Mouse (Mus musculus): Measurements from ENCODE around the gene Cntnap1. TPM values are rescaled to one million over a fixed set of nuclear protein-coding genes. Genes with fewer than 3 reads are reported as not detected.

Cntnap1 gene
- polyA plus RNA-seq, 1 experiment from 2014 or later = 1.7 TPM

GRCm38 (mm10) chr11:101181961-101182360, 11.6 kb downstream of the Cntnap1 start:
- WGBS = 93% methylated on average over 11 of the region's 11 CpGs
- Histone ChIP-seq H3K4me3 (no peak overlapping the region), H3K9me3 (no peaks in the 10 kb centered on the region), H3K27me3 (replicated peaks) (peaks cover 25% of the 10 kb centered on the region), H3K4me2 (replicated peaks) (no peak overlapping the region), H3K9ac (no peak overlapping the region), H3K27ac (no peak overlapping the region), H3K4me1 (peaks cover 8% of the 10 kb centered on the region; the same call in 1 of the 2 replicates), H3K36me3 (no peaks in the 10 kb centered on the region)
- ATAC-seq (ENCODE audit: low FRiP score, low read depth) = no peak

GRCm38 (mm10) chr11:101182771-101183517, 12.6 kb downstream of the Cntnap1 start:
- Histone ChIP-seq H3K9me3 (no peaks in the 10 kb centered on the region), H3K36me3 (no peaks in the 10 kb centered on the region), H3K27me3 (replicated peaks) (peaks cover 15% of the 10 kb centered on the region), H3K4me1 (peaks cover 6% of the 10 kb centered on the region; the same call in 1 of the 2 replicates), H3K27ac (no peak overlapping the region), H3K9ac (no peak overlapping the region), H3K4me3 (no peak overlapping the region), H3K4me2 (replicated peaks) (no peak overlapping the region)
- no peak for ATAC-seq (ENCODE audit: low FRiP score, low read depth)
- 81% methylated on average over 14 of the region's 14 CpGs for WGBS

- Histone ChIP-seq H3K4me2 (replicated peaks) (no peak overlapping the region), H3K27ac (no peak overlapping the region), H3K9ac (no peak overlapping the region), H3K4me3 (no peak overlapping the region), H3K4me1 (peaks cover 10% of the 10 kb centered on the region), H3K9me3 (no peaks in the 10 kb centered on the region), H3K36me3 (no peaks in the 10 kb centered on the region), H3K27me3 (replicated peaks) (peaks cover 2% of the 10 kb centered on the region; the same call in 1 of the 2 replicates)
- ATAC-seq (ENCODE audit: low FRiP score, low read depth) = no peak
- WGBS = 91% methylated on average over 12 of the region's 12 CpGs
Observed at GRCm38 (mm10) chr11:101184984-101185383, 14.7 kb downstream of the Cntnap1 start.

- WGBS = 96% methylated on average over 4 of the region's 4 CpGs
- Histone ChIP-seq H3K4me2 (replicated peaks) (no peak overlapping the region), H3K9me3 (no peaks in the 10 kb centered on the region), H3K4me1 (peaks cover 14% of the 10 kb centered on the region), H3K27ac (no peak overlapping the region), H3K9ac (no peak overlapping the region), H3K27me3 (replicated peaks) (peaks cover 2% of the 10 kb centered on the region; the same call in 1 of the 2 replicates), H3K4me3 (no peak overlapping the region), H3K36me3 (no peaks in the 10 kb centered on the region)
- ATAC-seq (ENCODE audit: low FRiP score, low read depth) = no peak
Observed at GRCm38 (mm10) chr11:101185441-101185840, 15.1 kb downstream of the Cntnap1 start.

- no peak overlapping the region for H3K4me3 ChIP-seq
- H3K9me3 ChIP-seq = no peaks in the 10 kb centered on the region
- no peaks in the 10 kb centered on the region for H3K36me3 ChIP-seq
- H3K27me3 ChIP-seq (replicated peaks) = no peaks in the 10 kb centered on the region; the same call in 1 of the 2 replicates
- ATAC-seq (ENCODE audit: low FRiP score, low read depth) = no peak
- no peak overlapping the region for H3K9ac ChIP-seq
- peaks cover 26% of the 10 kb centered on the region for H3K4me1 ChIP-seq
- 89% methylated on average over 27 of the region's 27 CpGs for WGBS
- no peak overlapping the region for H3K27ac ChIP-seq
- no peak overlapping the region for H3K4me2 ChIP-seq (replicated peaks)
Observed at GRCm38 (mm10) chr11:101186526-101187247, 16.4 kb downstream of the Cntnap1 start.

GRCm38 (mm10) chr11:101187541-101187940, 17.2 kb downstream of the Cntnap1 start:
- H3K27ac ChIP-seq = no peak overlapping the region
- H3K4me2 ChIP-seq (replicated peaks) = no peak overlapping the region
- peaks cover 26% of the 10 kb centered on the region for H3K4me1 ChIP-seq
- H3K4me3 ChIP-seq = no peak overlapping the region
- no peaks in the 10 kb centered on the region for H3K36me3 ChIP-seq
- 92% methylated on average over 5 of the region's 5 CpGs for WGBS
- no peaks in the 10 kb centered on the region for H3K9me3 ChIP-seq
- no peak for ATAC-seq (ENCODE audit: low FRiP score, low read depth)
- no peak overlapping the region for H3K9ac ChIP-seq
- no peaks in the 10 kb centered on the region; the same call in 1 of the 2 replicates for H3K27me3 ChIP-seq (replicated peaks)

- H3K9ac ChIP-seq = no peak overlapping the region
- H3K4me1 ChIP-seq = peaks cover 26% of the 10 kb centered on the region
- H3K4me3 ChIP-seq = no peak overlapping the region
- no peak overlapping the region for H3K4me2 ChIP-seq (replicated peaks)
- WGBS = 83% methylated on average over 11 of the region's 11 CpGs
- H3K9me3 ChIP-seq = no peaks in the 10 kb centered on the region
- no peaks in the 10 kb centered on the region; the same call in 1 of the 2 replicates for H3K27me3 ChIP-seq (replicated peaks)
- H3K27ac ChIP-seq = no peak overlapping the region
- no peaks in the 10 kb centered on the region for H3K36me3 ChIP-seq
- no peak for ATAC-seq (ENCODE audit: low FRiP score, low read depth)
Observed at GRCm38 (mm10) chr11:101188166-101188805, 18.0 kb downstream of the Cntnap1 start.

- H3K4me3 ChIP-seq = no peak overlapping the region
- WGBS = 13% methylated on average over 6 of the region's 6 CpGs
- peak; percentile 78; the same call in 1 of the 2 replicates for ATAC-seq (ENCODE audit: low FRiP score, low read depth)
Observed at GRCm38 (mm10) chr11:101189495-101190180, 19.3 kb downstream of the Cntnap1 start.

GRCm38 (mm10) chr11:101190181-101190912, 20.0 kb downstream of the Cntnap1 start:
- H3K27ac ChIP-seq = peak overlapping the region; percentile 59
- no peaks in the 10 kb centered on the region for H3K27me3 ChIP-seq (replicated peaks)
- 0 out of 2 replicates have a peak overlapping the region, but pooled peaks have one; percentile 9 for H3K4me2 ChIP-seq (replicated peaks)
- H3K4me3 ChIP-seq = no peak overlapping the region
- H3K9me3 ChIP-seq = no peaks in the 10 kb centered on the region
- H3K9ac ChIP-seq = 0 out of 2 replicates have a peak overlapping the region, but pooled peaks have one; percentile 33
- H3K4me1 ChIP-seq = peaks cover 26% of the 10 kb centered on the region
- peak; percentile 27; the same call in 1 of the 2 replicates for ATAC-seq (ENCODE audit: low FRiP score, low read depth)
- H3K36me3 ChIP-seq = 0 out of 2 replicates have a peak, but pooled peaks cover 3% of the 10 kb centered on the region
- 27% methylated on average over 8 of the region's 8 CpGs for WGBS

More at GRCm38 (mm10) chr11:101189495-101190180, 19.3 kb downstream of the Cntnap1 start:
- Histone ChIP-seq H3K4me2 (replicated peaks) (peak overlapping the region; percentile 16; the same call in 1 of the 2 replicates), H3K27ac (peak overlapping the region; percentile 64; the same call in 1 of the 2 replicates), H3K9ac (0 out of 2 replicates have a peak overlapping the region, but pooled peaks have one; percentile 17), H3K36me3 (no peaks in the 10 kb centered on the region), H3K27me3 (replicated peaks) (no peaks in the 10 kb centered on the region), H3K4me1 (peaks cover 26% of the 10 kb centered on the region), H3K9me3 (no peaks in the 10 kb centered on the region)

- 39% methylated on average over 17 of the region's 17 CpGs for WGBS
- no peaks in the 10 kb centered on the region for H3K9me3 ChIP-seq
- no peak for ATAC-seq (ENCODE audit: low FRiP score, low read depth)
Observed at GRCm38 (mm10) chr11:101190913-101191907, 20.9 kb downstream of the Cntnap1 start.

More at GRCm38 (mm10) chr11:101190913-101191907, 20.9 kb downstream of the Cntnap1 start:
- Histone ChIP-seq H3K4me2 (replicated peaks) (no peak overlapping the region), H3K9ac (0 out of 2 replicates have a peak overlapping the region, but pooled peaks have one; percentile 33), H3K4me1 (peaks cover 26% of the 10 kb centered on the region), H3K4me3 (no peak overlapping the region), H3K27ac (no peak overlapping the region), H3K27me3 (replicated peaks) (no peaks in the 10 kb centered on the region), H3K36me3 (peaks cover 3% of the 10 kb centered on the region; the same call in 1 of the 2 replicates)

Data from neural tube, embryonic 12.5 days (tissue).